Mouse (Mus musculus): ENCODE data around the gene Megf6. TPM values are rescaled to one million over a fixed set of nuclear protein-coding genes. Genes with fewer than 3 reads are reported as not detected.
A peak's percentile ranks its signal among the peaks of the same experiment; 100 is the strongest.

Gene Megf6
- polyA plus RNA-seq, 1 experiment = not detected

DNA sequence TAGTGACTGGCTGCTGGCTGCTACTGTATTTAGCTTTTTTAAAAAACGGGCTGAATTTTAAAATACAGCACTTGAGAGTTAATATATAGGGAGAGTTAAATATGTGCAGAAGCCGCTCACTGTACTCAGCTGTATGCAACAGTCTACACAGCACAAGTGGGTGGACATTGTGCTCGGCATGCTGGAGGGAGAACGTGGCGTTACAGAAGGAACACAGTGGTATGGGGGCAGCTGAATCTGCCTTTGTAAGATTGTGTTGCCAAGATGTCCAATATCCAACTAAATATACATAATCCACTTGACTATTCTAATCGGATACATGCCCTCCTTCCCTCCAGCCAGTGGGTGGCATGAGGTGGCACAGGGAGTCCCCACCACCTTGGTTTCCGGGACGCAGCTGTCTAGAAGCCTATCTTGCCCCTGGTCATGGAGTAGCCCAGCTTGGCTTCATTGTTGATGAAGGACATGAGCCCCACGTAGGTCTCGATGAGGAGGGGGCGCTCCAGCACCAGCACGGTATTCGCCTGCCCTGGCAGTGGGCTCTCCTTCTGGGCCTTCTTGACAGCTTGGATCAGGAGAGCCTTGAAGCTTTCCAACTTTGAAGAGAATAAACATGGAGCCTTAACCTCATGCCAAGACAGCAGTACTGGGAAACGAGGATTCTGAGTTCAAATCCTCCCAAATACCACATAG, 12.4 kb upstream of the Megf6 start:
- H3K4me1 ChIP-seq = peaks cover 51% of the 10 kb centered on the region
- H3K9me3 ChIP-seq = no peaks in the 10 kb centered on the region
- peaks cover 62% of the 10 kb centered on the region for H3K36me3 ChIP-seq (replicated peaks; ENCODE audit: low read length)
- no peaks in the 10 kb centered on the region for H3K27me3 ChIP-seq (replicated peaks)
- no peak for TF ChIP-seq FLI1 (IDR thresholded peaks at IDR 0.05; ENCODE audit: low read length)
- no peak for TF ChIP-seq GATA1 (IDR thresholded peaks at IDR 0.05; ENCODE audit: borderline replicate concordance, low read length)
- no peak overlapping the region for H3K4me3 ChIP-seq (replicated peaks)

DNA sequence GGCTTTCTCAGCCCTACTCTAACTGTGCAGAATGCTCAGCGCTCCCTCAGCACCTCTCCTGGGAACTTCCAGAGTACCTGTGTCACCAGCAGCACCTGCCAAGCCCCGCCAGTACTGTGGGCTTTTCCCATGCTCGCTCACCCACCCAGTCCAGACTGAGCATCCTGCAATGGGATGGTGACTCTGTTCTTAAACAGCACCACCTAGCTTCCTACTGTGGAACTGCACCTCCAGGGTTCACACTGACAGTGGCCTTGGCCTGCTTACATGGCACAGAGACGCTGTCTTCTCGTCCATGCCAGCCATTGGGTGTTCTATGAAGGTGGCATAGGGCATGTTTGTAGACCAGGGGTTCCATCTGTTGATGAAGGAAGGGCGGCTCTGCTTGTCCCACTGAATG, 11.5 kb upstream of the Megf6 start:
- H3K4me1 ChIP-seq = peaks cover 53% of the 10 kb centered on the region
- TF ChIP-seq GATA1 (IDR thresholded peaks at IDR 0.05; ENCODE audit: borderline replicate concordance, low read length) = no peak
- no peak for TF ChIP-seq FLI1 (IDR thresholded peaks at IDR 0.05; ENCODE audit: low read length)
- peaks cover 56% of the 10 kb centered on the region for H3K36me3 ChIP-seq (replicated peaks; ENCODE audit: low read length)
- no peaks in the 10 kb centered on the region for H3K9me3 ChIP-seq
- H3K27me3 ChIP-seq (replicated peaks) = no peaks in the 10 kb centered on the region
- H3K4me3 ChIP-seq (replicated peaks) = peak overlapping the region; percentile 100

DNA sequence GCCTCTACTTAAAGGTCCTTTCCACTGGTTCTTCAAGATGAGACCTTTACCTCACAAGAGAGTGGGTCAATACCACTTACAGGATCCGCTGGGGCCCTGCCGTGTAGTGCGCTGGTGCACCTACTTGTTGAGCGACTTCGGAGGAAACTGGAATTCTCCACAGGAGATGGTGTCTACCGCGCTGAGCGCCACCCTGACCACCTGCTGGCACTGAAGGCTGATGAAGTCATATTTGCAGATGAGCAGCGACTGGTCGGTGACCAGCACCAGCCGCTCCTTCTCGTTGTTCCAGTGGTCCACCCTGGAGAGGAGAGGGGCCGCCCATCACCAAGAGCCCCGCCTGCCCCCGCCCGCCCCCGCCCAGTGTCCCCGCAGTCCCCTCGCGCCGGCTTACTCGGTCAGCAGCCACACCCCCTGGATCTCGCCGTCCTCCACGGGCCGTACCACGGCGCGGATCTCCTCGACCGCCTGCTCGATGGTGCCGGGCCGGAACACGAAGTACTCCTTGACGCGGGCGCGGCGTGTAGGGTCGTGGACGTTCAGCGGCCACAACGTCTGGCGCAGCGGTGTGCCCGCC, 10.5 kb upstream of the Megf6 start:
- peaks cover 48% of the 10 kb centered on the region for H3K4me1 ChIP-seq
- peaks cover 45% of the 10 kb centered on the region for H3K36me3 ChIP-seq (replicated peaks; ENCODE audit: low read length)
- TF ChIP-seq FLI1 (IDR thresholded peaks at IDR 0.05; ENCODE audit: low read length) (no peak), GATA1 (IDR thresholded peaks at IDR 0.05; ENCODE audit: borderline replicate concordance, low read length) (no peak)
- no peaks in the 10 kb centered on the region for H3K9me3 ChIP-seq
- H3K4me3 ChIP-seq (replicated peaks) = peak overlapping the region; percentile 100
- H3K27me3 ChIP-seq (replicated peaks) = no peaks in the 10 kb centered on the region

DNA sequence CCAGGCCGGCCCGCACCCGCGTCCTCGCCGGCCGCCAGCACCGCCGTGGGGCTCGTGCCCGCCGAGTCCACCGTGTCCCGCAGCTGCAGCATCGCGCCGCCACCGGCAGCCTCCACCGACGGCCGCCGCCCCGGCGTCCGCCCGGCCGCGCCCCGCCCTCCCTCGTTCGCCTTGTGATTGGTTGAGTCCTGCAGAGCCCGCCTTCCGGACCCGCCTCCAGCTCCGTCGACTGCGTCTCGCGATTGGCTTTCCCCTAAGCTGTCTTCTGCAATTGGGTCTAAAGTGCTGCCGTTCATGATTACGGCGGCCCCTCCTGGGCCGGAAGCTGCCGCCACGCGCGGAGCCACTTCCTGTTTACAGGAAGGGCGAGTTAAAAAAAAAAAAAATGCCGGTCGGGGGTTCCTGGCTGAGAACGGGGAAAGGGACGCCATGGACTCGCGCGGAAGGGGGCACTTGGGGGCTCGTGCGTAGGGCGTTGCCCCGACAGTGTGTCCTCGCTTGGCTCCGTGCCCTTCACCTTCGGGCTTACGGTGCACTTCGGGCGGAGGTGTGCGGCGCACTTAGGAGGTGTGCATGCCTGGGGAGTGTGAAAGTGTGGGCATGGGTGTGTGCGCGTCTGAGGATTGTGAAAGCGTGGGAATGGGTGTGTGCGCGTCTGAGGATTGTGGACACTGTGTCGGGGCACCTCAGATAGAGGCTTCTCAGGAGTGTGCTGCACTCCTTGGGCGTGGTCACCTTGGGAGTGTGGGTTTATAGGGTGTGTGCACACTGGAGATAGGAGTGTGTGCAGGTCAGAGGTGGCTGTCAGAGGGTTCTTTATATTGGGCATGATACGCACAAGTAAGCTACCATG, 9.8 kb upstream of the Megf6 start, which contains the start of gene Tprgl:
TSS of gene Tprgl (minus strand) at position 129 of the 853 bp plus-strand sequence.
- peaks cover 38% of the 10 kb centered on the region for H3K36me3 ChIP-seq (replicated peaks; ENCODE audit: low read length)
- H3K27me3 ChIP-seq (replicated peaks) = peaks cover 5% of the 10 kb centered on the region
- H3K9me3 ChIP-seq = no peaks in the 10 kb centered on the region
- peaks cover 41% of the 10 kb centered on the region for H3K4me1 ChIP-seq
- TF ChIP-seq FLI1 (IDR thresholded peaks at IDR 0.05; ENCODE audit: low read length) (peak; percentile 57; the same call in 1 of the 2 replicates), GATA1 (IDR thresholded peaks at IDR 0.05; ENCODE audit: borderline replicate concordance, low read length) (no peak)
- peak within 1 kb of the TSS; percentile 100 for H3K4me3 ChIP-seq (replicated peaks)

DNA sequence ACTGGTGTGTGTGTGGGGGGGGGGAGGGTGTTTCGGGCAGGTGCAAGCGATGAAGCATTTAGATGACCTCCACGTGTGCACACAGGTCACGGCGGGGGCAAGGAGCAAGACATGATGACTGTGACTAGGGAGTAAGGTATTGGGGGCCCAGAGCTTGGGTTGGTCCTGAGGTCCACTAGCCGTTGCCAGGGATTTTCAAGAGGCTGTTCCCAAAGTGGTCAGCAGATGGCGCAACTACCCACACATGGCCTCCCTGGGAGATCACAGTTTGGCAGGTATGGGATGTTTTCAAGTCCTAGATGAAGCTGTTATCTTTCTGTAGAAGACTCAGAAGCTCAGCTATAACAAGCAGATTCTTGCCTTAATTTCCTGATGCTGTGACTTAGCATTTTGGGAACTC, 7.2 kb upstream of the Megf6 start:
- Histone ChIP-seq H3K27me3 (replicated peaks) (peaks cover 11% of the 10 kb centered on the region), H3K4me1 (peaks cover 33% of the 10 kb centered on the region), H3K4me3 (replicated peaks) (peak overlapping the region; percentile 59), H3K9me3 (peaks cover 3% of the 10 kb centered on the region; the same call in 1 of the 2 replicates), H3K36me3 (replicated peaks; ENCODE audit: low read length) (peaks cover 13% of the 10 kb centered on the region)
- TF ChIP-seq FLI1 (IDR thresholded peaks at IDR 0.05; ENCODE audit: low read length) = no peak
- TF ChIP-seq GATA1 (IDR thresholded peaks at IDR 0.05; ENCODE audit: borderline replicate concordance, low read length) = no peak

DNA sequence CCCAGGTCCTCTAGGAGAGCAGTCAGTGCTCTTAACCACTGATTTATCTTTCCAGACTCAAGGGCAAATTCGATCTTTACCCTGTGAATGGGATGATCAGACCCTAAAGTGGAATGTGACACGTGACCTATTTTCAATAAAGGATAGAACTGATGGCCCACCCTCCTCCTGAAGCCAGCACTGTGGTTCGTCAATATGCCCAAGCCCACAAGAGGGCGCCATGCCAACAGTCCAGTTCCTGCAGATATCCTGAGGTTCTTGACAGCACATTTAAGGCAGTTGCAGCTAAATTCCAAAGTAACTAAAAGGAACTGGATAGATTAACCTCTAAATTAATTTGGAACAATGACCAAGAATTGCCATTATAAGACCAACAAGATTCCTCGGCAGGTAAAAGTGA, 3.5 kb upstream of the Megf6 start:
- Histone ChIP-seq H3K4me3 (replicated peaks) (no peak overlapping the region), H3K4me1 (peaks cover 18% of the 10 kb centered on the region), H3K27me3 (replicated peaks) (peaks cover 48% of the 10 kb centered on the region), H3K9me3 (peaks cover 3% of the 10 kb centered on the region; the same call in 1 of the 2 replicates), H3K36me3 (replicated peaks; ENCODE audit: low read length) (no peaks in the 10 kb centered on the region)
- TF ChIP-seq GATA1 (IDR thresholded peaks at IDR 0.05; ENCODE audit: borderline replicate concordance, low read length) (no peak), FLI1 (IDR thresholded peaks at IDR 0.05; ENCODE audit: low read length) (no peak)

DNA sequence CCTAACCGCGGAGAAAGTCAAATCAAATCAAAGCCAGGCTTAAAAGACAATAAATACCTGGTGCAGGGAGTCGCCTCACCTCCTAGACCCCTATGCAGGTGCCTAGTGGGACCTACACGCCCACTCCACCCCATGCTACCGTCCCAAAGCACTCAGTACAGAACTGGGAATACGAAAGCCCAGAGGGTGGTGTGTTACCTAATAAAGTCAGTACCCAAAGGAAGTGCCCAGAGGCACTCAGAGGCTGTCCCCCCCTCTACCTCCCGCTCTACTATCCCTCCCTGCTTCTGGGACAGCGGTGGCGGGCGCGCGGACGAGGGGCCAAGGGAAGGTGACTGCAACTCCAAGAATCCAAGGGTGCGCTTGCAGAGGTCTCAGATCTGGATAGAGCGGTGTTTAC, 509 bp upstream of the Megf6 start:
- Histone ChIP-seq H3K4me1 (peaks cover 10% of the 10 kb centered on the region), H3K27me3 (replicated peaks) (peaks cover 76% of the 10 kb centered on the region), H3K9me3 (peaks cover 3% of the 10 kb centered on the region; the same call in 1 of the 2 replicates), H3K4me3 (replicated peaks) (peak overlapping the region; percentile 46), H3K36me3 (replicated peaks; ENCODE audit: low read length) (no peaks in the 10 kb centered on the region)
- TF ChIP-seq FLI1 (IDR thresholded peaks at IDR 0.05; ENCODE audit: low read length) = no peak
- no peak for TF ChIP-seq GATA1 (IDR thresholded peaks at IDR 0.05; ENCODE audit: borderline replicate concordance, low read length)

DNA sequence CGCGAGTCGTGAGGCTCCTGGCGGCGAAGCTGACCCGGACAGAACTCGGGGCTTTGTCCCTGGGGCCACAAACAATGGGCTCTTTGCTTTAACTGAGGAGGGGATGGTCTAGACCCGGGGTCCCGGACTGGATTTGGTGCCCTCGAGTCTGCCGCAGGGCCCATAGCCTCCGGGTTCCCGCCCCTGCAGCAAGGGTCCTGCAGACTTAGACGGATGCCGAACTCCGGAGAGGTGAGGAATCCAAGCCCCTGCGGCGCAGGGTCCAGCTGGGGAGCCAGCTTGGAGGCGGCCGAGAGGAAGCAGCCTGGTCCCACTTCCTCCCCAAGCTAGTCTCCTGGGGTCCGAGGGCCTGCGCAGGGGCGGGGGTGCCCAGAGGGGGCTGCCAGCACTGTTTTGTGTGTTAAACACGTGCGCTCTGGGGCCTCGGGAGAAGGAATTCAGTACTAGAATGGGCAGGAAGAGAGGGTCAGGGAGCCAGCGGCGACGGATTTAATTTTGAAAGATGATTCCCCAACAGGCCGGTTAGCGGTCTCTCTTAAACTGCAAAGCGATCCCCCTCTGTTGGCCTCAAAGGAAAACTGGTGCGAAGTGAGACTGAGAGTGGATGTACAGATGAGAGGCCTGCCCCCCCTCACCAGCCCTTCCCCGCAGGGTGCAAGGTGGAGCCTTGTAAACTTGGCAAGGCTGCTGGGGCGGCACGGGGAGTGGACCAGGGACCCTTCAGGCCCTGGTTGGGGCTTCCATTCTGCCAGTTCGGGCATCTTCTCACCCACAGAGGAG, 811 bp downstream of the Megf6 start:
- H3K36me3 ChIP-seq (replicated peaks; ENCODE audit: low read length) = no peaks in the 10 kb centered on the region
- H3K9me3 ChIP-seq = peaks cover 3% of the 10 kb centered on the region; the same call in 1 of the 2 replicates
- no peak for TF ChIP-seq GATA1 (IDR thresholded peaks at IDR 0.05; ENCODE audit: borderline replicate concordance, low read length)
- TF ChIP-seq FLI1 (IDR thresholded peaks at IDR 0.05; ENCODE audit: low read length) = no peak
- H3K27me3 ChIP-seq (replicated peaks) = peaks cover 83% of the 10 kb centered on the region
- H3K4me1 ChIP-seq = peaks cover 10% of the 10 kb centered on the region
- no peak overlapping the region for H3K4me3 ChIP-seq (replicated peaks)

Measured in megakaryocyte, embryonic 14.5 days (primary cell).